ENCODE assay signal across 18 mouse cellular contexts in the genomic region with DNA sequence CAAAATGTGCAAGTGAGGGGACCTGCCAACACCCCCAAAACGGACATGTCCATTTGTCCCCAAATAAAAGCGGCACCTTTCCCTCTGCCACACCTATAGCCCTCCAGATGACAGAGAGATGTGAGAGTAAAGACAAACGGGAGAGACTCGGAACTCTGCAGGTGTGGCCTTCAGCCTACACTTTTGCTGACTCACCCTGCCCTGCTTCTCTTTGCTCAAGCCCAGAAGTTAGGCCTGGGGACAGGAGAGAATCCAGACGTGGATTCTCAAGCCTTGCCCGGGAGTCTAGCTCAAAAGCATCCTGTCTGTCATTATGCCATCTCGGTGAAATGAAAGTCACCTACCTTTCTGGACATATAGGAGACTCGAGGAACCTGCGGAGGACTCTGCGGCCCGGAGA. TPM values are rescaled to one million over a fixed set of nuclear protein-coding genes. Genes with fewer than 3 reads are reported as not detected.
A peak's percentile ranks its signal among the peaks of the same experiment; 100 is the strongest.
DNase-seq lines count a peak whose midpoint lies in the region; ATAC-seq and TF ChIP-seq lines count a peak whose summit lies in the region.
"Had no signal": no experiment of that assay in that cellular context is flagged by ENCODE, and none has a peak within 500 bp of the region (broad histone marks: within the 10 kb centered on the region; RNA-seq: fewer than 3 reads in every experiment).

No protein-coding gene starts in this region.

- no peaks in the 10 kb centered on the region for H3K9me3 ChIP-seq in midbrain, embryonic 11.5 days (ENCODE audit: control insufficient read depth, low read length)
- H3K9me3 ChIP-seq in midbrain, embryonic 16.5 days (replicated peaks; ENCODE audit: control insufficient read depth, low read length, poor library complexity, severe bottlenecking) = no peaks in the 10 kb centered on the region
- H3K9me3 ChIP-seq in E14TG2a.4 (ENCODE audit: low read length) = no peaks in the 10 kb centered on the region
- H3K9me3 ChIP-seq: embryonic facial prominence, embryonic 12.5 days; G1E; heart, embryonic 12.5 days; hindbrain, embryonic 15.5 days had no signal

- H3K36me3 ChIP-seq in midbrain, embryonic 11.5 days (ENCODE audit: control insufficient read depth, insufficient read depth, low read length) = no peaks in the 10 kb centered on the region
- H3K36me3 ChIP-seq in midbrain, embryonic 16.5 days (ENCODE audit: control insufficient read depth, insufficient read depth, low read length) = no peaks in the 10 kb centered on the region
- no peaks in the 10 kb centered on the region for H3K36me3 ChIP-seq in E14TG2a.4 (ENCODE audit: insufficient read depth, low read length)
- H3K36me3 ChIP-seq: embryonic facial prominence, embryonic 12.5 days; G1E; heart, embryonic 12.5 days; hindbrain, embryonic 15.5 days had no signal

- intact Hi-C loops in gastrocnemius, postnatal 14 days (cut with DNase I; ENCODE audit: low total_unique reads) = no loop called here

- no peak overlapping the region for H3K9ac ChIP-seq in midbrain, embryonic 11.5 days (ENCODE audit: low read length)
- no peak overlapping the region for H3K9ac ChIP-seq in midbrain, embryonic 16.5 days (ENCODE audit: low read depth, low read length)
- H3K9ac ChIP-seq: embryonic facial prominence, embryonic 12.5 days; heart, embryonic 12.5 days; hindbrain, embryonic 15.5 days had no signal

- no peak overlapping the region for H3K4me2 ChIP-seq in midbrain, embryonic 11.5 days
- H3K4me2 ChIP-seq in midbrain, embryonic 16.5 days (ENCODE audit: low read length) = no peak overlapping the region
- H3K4me2 ChIP-seq: embryonic facial prominence, embryonic 12.5 days; heart, embryonic 12.5 days; hindbrain, embryonic 15.5 days had no signal

- H3K4me3 ChIP-seq in midbrain, embryonic 11.5 days (ENCODE audit: low read depth, low read length) = no peak overlapping the region
- no peak overlapping the region for H3K4me3 ChIP-seq in midbrain, embryonic 16.5 days (ENCODE audit: low read depth, low read length)
- peak overlapping the region; percentile 18; the same call in 1 of the 2 replicates for H3K4me3 ChIP-seq in E14TG2a.4 (replicated peaks; ENCODE audit: low read length)
- H3K4me3 ChIP-seq: embryonic facial prominence, embryonic 12.5 days; heart, embryonic 12.5 days; hindbrain, embryonic 15.5 days had no signal

- 81% methylated on average over 11 of the region's 11 CpGs for WGBS in midbrain, embryonic 11.5 days
- WGBS in midbrain, embryonic 16.5 days = 79% methylated on average over 11 of the region's 11 CpGs

- TF ChIP-seq CTCF in E14TG2a.4 (conservative IDR thresholded peaks at IDR 0.05; ENCODE audit: low read length) = no peak

- no peaks in the 10 kb centered on the region; the same call in 1 of the 2 replicates for H3K27me3 ChIP-seq in midbrain, embryonic 11.5 days (ENCODE audit: control insufficient read depth, insufficient read depth, low read length)
- no peaks in the 10 kb centered on the region for H3K27me3 ChIP-seq in midbrain, embryonic 16.5 days (ENCODE audit: control insufficient read depth, insufficient read depth, low read depth, low read length)
- H3K27me3 ChIP-seq in E14TG2a.4 (ENCODE audit: insufficient read depth, low read length) = peaks cover 4% of the 10 kb centered on the region; the same call in 1 of the 2 replicates
- H3K27me3 ChIP-seq: embryonic facial prominence, embryonic 12.5 days; heart, embryonic 12.5 days; hindbrain, embryonic 15.5 days had no signal

- DNase-seq in midbrain, embryonic 11.5 days (ENCODE audit: low spot score, missing footprints) = peak; percentile 23
- DNase-seq in R1 (ENCODE audit: low read depth, low spot score) = peak; percentile 56
- no peak for DNase-seq in gastrocnemius, postnatal 14 days
- DNase-seq in yolk sac, embryonic 10.5 days (ENCODE audit: low spot score) = no peak
- DNase-seq: adrenal gland, adult 2 months; adrenal gland, postnatal 25 days; cerebellum, adult 8-10 months; cerebellum, postnatal 25 days; gastrocnemius, postnatal 10 days; heart, postnatal 36 days had no signal

- H3K27ac ChIP-seq in midbrain, embryonic 11.5 days (ENCODE audit: low read depth, low read length) = no peak overlapping the region
- H3K27ac ChIP-seq in midbrain, embryonic 16.5 days (ENCODE audit: low read length) = no peak overlapping the region
- H3K27ac ChIP-seq: embryonic facial prominence, embryonic 12.5 days; hindbrain, embryonic 15.5 days had no signal

- ATAC-seq in midbrain, embryonic 11.5 days (ENCODE audit: low FRiP score) = no peak
- no peak for ATAC-seq in midbrain, embryonic 16.5 days
- no peak for ATAC-seq in megakaryocyte, adult 5-6 weeks (ENCODE audit: poor library complexity, severe bottlenecking)
- ATAC-seq: forebrain, embryonic 16.5 days had no signal

- peaks cover 6% of the 10 kb centered on the region; the same call in 1 of the 2 replicates for H3K4me1 ChIP-seq in midbrain, embryonic 11.5 days (ENCODE audit: control insufficient read depth, insufficient read depth, low read length)
- peaks cover 11% of the 10 kb centered on the region for H3K4me1 ChIP-seq in midbrain, embryonic 16.5 days (ENCODE audit: control insufficient read depth, insufficient read depth, low read length)
- peaks cover 47% of the 10 kb centered on the region for H3K4me1 ChIP-seq in E14TG2a.4 (replicated peaks; ENCODE audit: low read depth, low read length)
- H3K4me1 ChIP-seq: embryonic facial prominence, embryonic 12.5 days had no signal

RNA-seq across cellular contexts. Expression of a gene that starts 52.3 kb away (rescaled TPM):
- 2.0 TPM in 2 replicates for polyA plus RNA-seq in midbrain, embryonic 11.5 days (2014; fragmentation: Nextera tagmentation; extraction: Ambion mirVana)
- 15.3 and 17.2 TPM in 2 replicates for polyA plus RNA-seq in midbrain, embryonic 16.5 days (2015; fragmentation: Nextera tagmentation; extraction: Ambion mirVana)
- 10 to 100 TPM; 11.5 to 21.3 TPM for total RNA-seq in gastrocnemius, postnatal 14 days (2021)
- 0.31 TPM in 1 of 2 replicates, not detected in the other for total RNA-seq in megakaryocyte, adult 5-6 weeks (2015)
- total RNA-seq in megakaryocyte, adult 5-6 weeks (2017) = not detected in 2 replicates
- polyA plus RNA-seq: G1E had no signal

Comparison
In these comparisons a context has a peak if more than half of its experiments do, and no peak if none do; other contexts are left out.
1. DNase-seq: peak in midbrain, embryonic 11.5 days (single experiment) and R1 (single experiment); none in gastrocnemius, postnatal 14 days (single experiment) and yolk sac, embryonic 10.5 days (single experiment).
2. RNA of a gene that starts 52.3 kb away (total RNA-seq): 11.5 to 21.3 TPM in gastrocnemius, postnatal 14 days; 0.31 TPM in megakaryocyte, adult 5-6 weeks; every median in the first group is over 4 times any median in the second.